Mouse (Mus musculus) left cerebral cortex, adult 8-10 months (tissue): ENCODE results near the gene Dmac2. TPM values are rescaled to one million over a fixed set of nuclear protein-coding genes. Genes with fewer than 3 reads are reported as not detected.
A peak's percentile ranks its signal among the peaks of the same experiment; 100 is the strongest.
"Not testable (repeated sequence)": the region's sequence is repeated elsewhere in the genome, so short reads cannot be mapped to it uniquely, and the experiment has no call there.

Experiments used
- DNase-seq, 2 experiments: peaks; one replicate each; pipeline ENCODE4 v3.0.0; 2022; ENCODE audit warnings: low spot score in 2 of 2
- total RNA-seq, 4 experiments: library from RNA; stranded (reverse); gene quantifications; 2 replicates each; pipeline ENCODE4 v1.2.4; 2022

Gene Dmac2
- total RNA-seq = 10 to 100 TPM; 53.2 to 58.0 (median 55.7) TPM

GRCm38 (mm10) chr7:25618865-25619721, at the start of gene Dmac2:
Gene Dmac2, plus strand, starts transcription at chr7:25619414.
- DNase-seq = peak; percentile 87 to 95

- DNase-seq = not testable (repeated sequence)
Measured at GRCm38 (mm10) chr7:25573806-25574205, 45.4 kb upstream of the Dmac2 start.

- DNase-seq = no peak
Measured at GRCm38 (mm10) chr7:25575105-25575504, 44.1 kb upstream of the Dmac2 start.

- DNase-seq = no peak
Measured at GRCm38 (mm10) chr7:25575870-25576269, 43.3 kb upstream of the Dmac2 start.

GRCm38 (mm10) chr7:25576308-25576707, 42.9 kb upstream of the Dmac2 start:
- DNase-seq = not testable (repeated sequence)

GRCm38 (mm10) chr7:25576793-25577437, 42.3 kb upstream of the Dmac2 start:
- DNase-seq = not testable (repeated sequence)

GRCm38 (mm10) chr7:25579441-25579840, 39.8 kb upstream of the Dmac2 start:
- no peak for DNase-seq

GRCm38 (mm10) chr7:25582301-25582810, 36.9 kb upstream of the Dmac2 start:
- no peak for DNase-seq

- no peak for DNase-seq
Measured at GRCm38 (mm10) chr7:25584651-25585050, 34.6 kb upstream of the Dmac2 start.

GRCm38 (mm10) chr7:25585351-25586204, 33.6 kb upstream of the Dmac2 start:
- DNase-seq = no peak

- no peak for DNase-seq
Measured at GRCm38 (mm10) chr7:25591226-25591625, 28.0 kb upstream of the Dmac2 start.

GRCm38 (mm10) chr7:25593859-25594258, 25.4 kb upstream of the Dmac2 start:
- no peak for DNase-seq

GRCm38 (mm10) chr7:25599663-25600062, 19.6 kb upstream of the Dmac2 start:
- DNase-seq = peak; percentile 33 to 73

GRCm38 (mm10) chr7:25600666-25601065, 18.5 kb upstream of the Dmac2 start:
- DNase-seq = no peak

- DNase-seq = no peak
Measured at GRCm38 (mm10) chr7:25601346-25601745, 17.9 kb upstream of the Dmac2 start.

- no peak for DNase-seq
Measured at GRCm38 (mm10) chr7:25606625-25607063, 12.6 kb upstream of the Dmac2 start.

GRCm38 (mm10) chr7:25607196-25607595, 12.0 kb upstream of the Dmac2 start:
- DNase-seq = no peak

- DNase-seq = no peak
Measured at GRCm38 (mm10) chr7:25610056-25610455, 9.2 kb upstream of the Dmac2 start.

- no peak for DNase-seq
Measured at GRCm38 (mm10) chr7:25611501-25611900, 7.7 kb upstream of the Dmac2 start.

GRCm38 (mm10) chr7:25614086-25614485, 5.1 kb upstream of the Dmac2 start:
- DNase-seq = no peak
